Mouse (Mus musculus) forebrain, postnatal 0 days (tissue): ENCODE measurements at regions not wholly inside any gene's neighbourhood (a gene's known extent, or its start where the extent isn't known, plus 50 kb on each side); places are given as distances from the start of the nearest gene placed in this dataset.

ENCODE experiments used
- ATAC-seq: fragments of 200-750 bp; cut with Nextera tagmentation; 2 replicates; pipeline ENCODE4 v1.8.0; 2017; ENCODE audit warnings: mild to moderate bottlenecking, moderate library complexity
- DNase-seq: peaks from one replicate; pipeline ENCODE4 v3.0.0-alpha.2; 2015
- H3K27ac ChIP-seq: fragments of 300-500 bp; sonication (generic); 2 replicates; pipeline ENCODE4 v1.5.1; 2014; ENCODE audit warnings: low read depth, mild to moderate bottlenecking, antibody characterized with exemption, low read length, moderate library complexity, mixed read lengths
- H3K27me3 ChIP-seq: fragments of 300-500 bp; sonication (generic); 2 replicates; pipeline ENCODE4 v1.6.1; 2014; ENCODE audit warnings: mild to moderate bottlenecking, low read length, mixed read lengths; ENCODE audit not compliant: insufficient read depth
- H3K36me3 ChIP-seq: fragments of 300-500 bp; sonication (generic); 2 replicates; pipeline ENCODE4 v1.6.1; 2014; ENCODE audit warnings: mild to moderate bottlenecking, moderate library complexity; ENCODE audit not compliant: insufficient read depth
- H3K4me1 ChIP-seq: fragments of 300-500 bp; sonication (generic); 2 replicates; pipeline ENCODE4 v1.6.1; 2014; ENCODE audit warnings: antibody characterized with exemption; ENCODE audit not compliant: insufficient read depth
- H3K4me2 ChIP-seq: fragments of 300-500 bp; sonication (generic); 2 replicates; pipeline ENCODE4 v1.6.1; 2014; ENCODE audit warnings: low read depth, mild to moderate bottlenecking, moderate library complexity
- H3K4me3 ChIP-seq: fragments of 300-500 bp; sonication (generic); 2 replicates; pipeline ENCODE4 v1.5.1; 2014; ENCODE audit warnings: low read depth, low read length, mixed read lengths
- H3K9ac ChIP-seq: fragments of 300-500 bp; sonication (generic); 2 replicates; pipeline ENCODE4 v1.6.1; 2014; ENCODE audit warnings: mild to moderate bottlenecking
- H3K9me3 ChIP-seq: fragments of 300-500 bp; sonication (generic); 2 replicates; pipeline ENCODE4 v1.6.1; 2016; ENCODE audit warnings: low read length
- CTCF ChIP-seq: sonication (generic); IDR thresholded peaks from 2 replicates; pipeline ENCODE4 v1.5.1; 2016; ENCODE audit warnings: antibody characterized with exemption, control low read depth, low read depth
- WGBS: fragments of 180-500 bp; shearing (Covaris S2); extraction: QIAGEN DNeasy Blood & Tissue Kit; methylation state at CpG from one replicate; pipeline ENCODE4 v1.1.7; 2014; 5-methylcytosine and 5-hydroxymethylcytosine counted together
- microRNA-seq, 2 experiments: library from miRNA; unstranded; fragments of <30 nt; microRNA quantifications; one replicate each; pipeline ENCODE4; 2016

DNA sequence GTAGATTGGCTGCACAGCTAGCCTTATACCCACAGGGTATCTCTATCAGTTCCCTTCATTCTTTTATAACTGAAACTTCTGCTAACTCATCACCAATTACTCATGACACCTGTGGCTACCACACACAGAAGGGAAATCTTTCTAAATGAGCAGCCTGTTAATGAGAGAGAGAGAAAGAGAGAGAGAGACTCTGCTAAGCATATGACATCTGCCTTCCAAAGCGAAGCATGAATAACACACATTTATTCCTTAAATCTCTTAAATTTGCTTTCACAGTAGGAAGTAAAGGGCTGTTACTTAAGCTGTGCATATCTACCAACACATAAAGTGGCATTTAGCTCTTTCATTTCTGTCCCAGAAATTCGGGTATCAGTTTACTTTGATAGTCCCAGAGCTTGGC lies 317.7 kb downstream of the Sox2 start:
- Histone ChIP-seq H3K4me2 (no peak overlapping the region), H3K27me3 (no peaks in the 10 kb centered on the region), H3K27ac (no peak overlapping the region), H3K9me3 (no peaks in the 10 kb centered on the region), H3K9ac (no peak overlapping the region), H3K36me3 (no peaks in the 10 kb centered on the region), H3K4me1 (no peaks in the 10 kb centered on the region), H3K4me3 (no peak overlapping the region)
- 44% methylated on average over 2 of the region's 2 CpGs for WGBS
- ATAC-seq (peak; percentile 85), DNase-seq (peak; percentile 42)
- TF ChIP-seq CTCF = no peak

DNA sequence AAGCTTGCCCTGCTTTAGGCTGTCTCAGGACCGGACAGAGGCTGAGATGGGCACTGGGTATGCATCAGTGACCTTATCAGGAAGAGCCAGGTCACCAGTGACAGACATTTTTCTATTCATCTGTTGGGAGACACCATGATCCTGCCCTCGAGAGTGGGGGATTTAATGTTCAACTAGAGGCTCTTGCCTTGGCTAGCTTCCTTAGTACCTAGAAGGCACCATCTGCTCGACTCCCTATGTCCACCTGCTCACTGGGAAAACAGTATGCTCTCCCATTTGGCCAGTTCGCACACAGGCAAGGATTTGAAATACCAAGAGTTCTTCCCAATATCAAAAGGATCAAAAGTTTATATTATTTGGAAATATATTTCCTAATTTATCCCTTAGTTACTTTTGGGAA lies 321.3 kb downstream of the Sox2 start:
- 75% methylated on average over 4 of the region's 4 CpGs for WGBS
- Histone ChIP-seq H3K4me2 (no peak overlapping the region), H3K9ac (no peak overlapping the region), H3K4me1 (no peaks in the 10 kb centered on the region), H3K9me3 (no peaks in the 10 kb centered on the region), H3K36me3 (no peaks in the 10 kb centered on the region), H3K27ac (no peak overlapping the region), H3K4me3 (no peak overlapping the region), H3K27me3 (no peaks in the 10 kb centered on the region)
- no peak for TF ChIP-seq CTCF
- ATAC-seq (no peak), DNase-seq (no peak)

DNA sequence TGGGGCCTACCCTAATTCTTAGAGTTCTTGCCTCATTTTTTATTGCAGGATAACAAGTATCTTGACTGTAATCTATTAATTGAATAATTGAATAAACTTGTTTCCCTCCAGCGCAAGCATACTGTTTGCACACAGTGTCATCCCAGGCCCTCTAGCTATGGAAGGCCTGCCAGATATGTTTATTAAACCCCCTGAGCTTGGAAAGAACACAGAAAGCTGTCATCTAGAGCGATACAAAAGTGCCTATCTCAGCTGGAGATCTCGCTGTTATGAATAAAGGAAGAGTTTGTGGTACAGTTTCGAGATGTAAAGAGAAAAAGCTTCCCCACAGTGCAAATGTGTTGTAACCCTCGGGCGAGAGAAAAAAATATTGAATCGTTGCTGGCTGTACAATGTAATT lies 324.2 kb downstream of the Sox2 start:
- H3K9me3 ChIP-seq = no peaks in the 10 kb centered on the region
- 33% methylated on average over 7 of the region's 7 CpGs for WGBS
- no peaks in the 10 kb centered on the region for H3K4me1 ChIP-seq
- ATAC-seq = peak; percentile 50; the same call in 1 of the 2 replicates
- H3K36me3 ChIP-seq = no peaks in the 10 kb centered on the region
- H3K27ac ChIP-seq = no peak overlapping the region
- no peak overlapping the region for H3K4me3 ChIP-seq
- H3K4me2 ChIP-seq = no peak overlapping the region
- H3K27me3 ChIP-seq = no peaks in the 10 kb centered on the region
- no peak for TF ChIP-seq CTCF
- H3K9ac ChIP-seq = no peak overlapping the region
- DNase-seq = no peak

Small RNAs in the stretch of these regions (microRNA-seq; reads per million reads assigned to microRNA genes)
- 0 reads per million in 2 experiments for gene Mir6378
